Mouse (Mus musculus): ENCODE results near the gene Snap91.

GRCm38 (mm10) chr9:86857626-86858025 is 22.8 kb downstream of the Snap91 start:
- no peak for TF ChIP-seq CTCF (IDR thresholded peaks at IDR 0.05; ENCODE audit: borderline replicate concordance, insufficient read depth, low read length)
- no peak for TF ChIP-seq POLR2A (IDR thresholded peaks at IDR 0.05; ENCODE audit: low read depth, low read length)

Data from embryonic fibroblast, embryonic 13.5 days (primary cell).